Mouse (Mus musculus) limb, embryonic 12.5 days (tissue): Measurements from ENCODE around the gene Fgfr2. TPM values are rescaled to one million over a fixed set of nuclear protein-coding genes. Genes with fewer than 3 reads are reported as not detected.

ENCODE experiments used
- ATAC-seq: fragments of 200-750 bp; cut with Nextera tagmentation; 2 replicates; pipeline ENCODE4 v1.8.0; 2017; ENCODE audit warnings: low read depth, moderate TSS enrichment; ENCODE audit not compliant: insufficient number of reproducible peaks, insufficient read depth, low FRiP score, low TSS enrichment
- H3K27ac ChIP-seq: fragments of 300-500 bp; sonication (generic); 2 replicates; pipeline ENCODE4 v1.5.1; 2016; ENCODE audit warnings: mild to moderate bottlenecking, moderate library complexity
- H3K27me3 ChIP-seq: fragments of 300-500 bp; sonication (generic); 2 replicates; pipeline ENCODE4 v1.6.1; 2016; ENCODE audit warnings: mild to moderate bottlenecking, moderate library complexity
- H3K36me3 ChIP-seq: fragments of 300-500 bp; sonication (generic); 2 replicates; pipeline ENCODE4 v1.6.1; 2016; ENCODE audit warnings: mild to moderate bottlenecking, moderate library complexity
- H3K4me1 ChIP-seq: fragments of 300-500 bp; sonication (generic); replicated peaks from 2 replicates; pipeline ENCODE4 v1.6.1; 2016
- H3K4me2 ChIP-seq: fragments of 300-500 bp; sonication (generic); 2 replicates; pipeline ENCODE4 v1.6.1; 2016; ENCODE audit warnings: mild to moderate bottlenecking, moderate library complexity
- H3K4me3 ChIP-seq: fragments of 300-500 bp; sonication (generic); replicated peaks from 2 replicates; pipeline ENCODE4 v1.5.1; 2016; ENCODE audit warnings: mild to moderate bottlenecking
- H3K9ac ChIP-seq: fragments of 300-500 bp; sonication (generic); replicated peaks from 2 replicates; pipeline ENCODE4 v1.6.1; 2016; ENCODE audit warnings: mild to moderate bottlenecking, moderate library complexity
- H3K9me3 ChIP-seq: fragments of 300-500 bp; sonication (generic); 2 replicates; pipeline ENCODE4 v1.6.1; 2016; ENCODE audit warnings: mild to moderate bottlenecking, moderate library complexity
- WGBS: fragments of 180-500 bp; shearing (Covaris S2); methylation state at CpG from one replicate; pipeline ENCODE4 v1.1.7; 2016; 5-methylcytosine and 5-hydroxymethylcytosine counted together
- polyA plus RNA-seq: library from polyadenylated mRNA; unstranded; fragments of >200 nt; fragmentation: Nextera tagmentation; extraction: Ambion mirVana; gene quantifications from 2 replicates; pipeline ENCODE4 v1.2.1, GENCODE M21; 2016

Fgfr2 gene
- polyA plus RNA-seq, 1 experiment from 2014 or later, result 112 TPM

DNA sequence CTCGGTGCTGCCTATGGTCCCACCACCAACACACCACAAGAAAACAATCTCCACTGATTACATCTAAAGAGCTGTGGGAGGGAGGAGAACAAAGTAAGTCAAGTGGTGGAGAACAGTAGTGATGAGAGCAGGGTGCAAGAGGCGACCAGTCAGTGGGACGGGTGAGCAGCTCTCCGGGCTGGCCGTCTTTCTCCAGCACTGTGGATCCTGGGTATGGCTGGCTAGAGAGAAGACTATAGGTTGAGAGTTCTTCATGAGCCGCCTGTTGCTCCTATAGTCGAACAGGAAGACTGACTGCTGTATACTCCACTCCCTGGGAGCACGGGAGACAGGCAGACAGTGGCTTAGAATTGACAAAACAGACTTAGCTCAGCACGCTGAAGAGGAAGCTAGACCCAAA, 2923.2 kb downstream of the Fgfr2 start:
- Histone ChIP-seq H3K4me1 (peaks cover 46% of the 10 kb centered on the region), H3K36me3 (peaks cover 55% of the 10 kb centered on the region)
- WGBS, result 88% methylated on average over 9 of the region's 9 CpGs

DNA sequence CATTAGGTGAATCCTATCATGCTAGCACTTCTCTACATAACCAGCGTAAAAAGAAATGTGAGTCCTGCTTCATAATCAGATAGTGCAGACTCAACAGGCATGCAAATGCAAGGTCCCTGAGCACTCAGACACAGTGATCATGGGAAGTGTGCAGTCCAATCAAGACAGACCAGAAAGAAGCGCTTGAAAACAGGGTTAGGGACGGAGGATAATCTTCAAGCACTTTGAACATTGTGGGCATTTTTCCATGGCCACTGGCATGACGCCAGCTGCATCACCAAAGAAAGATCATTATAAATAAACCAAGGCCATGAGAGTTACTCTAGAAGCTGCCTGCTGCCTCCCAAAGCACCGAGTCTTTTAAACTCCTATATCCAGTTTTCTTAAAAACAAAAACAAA, 2923.8 kb downstream of the Fgfr2 start:
- no peak overlapping the region for H3K27ac ChIP-seq
- H3K4me3 ChIP-seq, result no peak overlapping the region
- H3K9me3 ChIP-seq, result no peaks in the 10 kb centered on the region
- H3K4me1 ChIP-seq, result peaks cover 40% of the 10 kb centered on the region
- no peak overlapping the region for H3K9ac ChIP-seq
- peaks cover 57% of the 10 kb centered on the region for H3K36me3 ChIP-seq
- H3K4me2 ChIP-seq, result no peak overlapping the region
- ATAC-seq, result no peak
- 90% methylated on average over 5 of the region's 5 CpGs for WGBS
- H3K27me3 ChIP-seq, result no peaks in the 10 kb centered on the region

More for the DNA sequence above, 2923.2 kb downstream of the Fgfr2 start:
- H3K4me2 ChIP-seq, result no peak overlapping the region
- H3K27me3 ChIP-seq, result no peaks in the 10 kb centered on the region
- H3K4me3 ChIP-seq, result no peak overlapping the region
- no peaks in the 10 kb centered on the region for H3K9me3 ChIP-seq
- H3K9ac ChIP-seq, result no peak overlapping the region
- ATAC-seq, result no peak
- no peak overlapping the region for H3K27ac ChIP-seq

DNA sequence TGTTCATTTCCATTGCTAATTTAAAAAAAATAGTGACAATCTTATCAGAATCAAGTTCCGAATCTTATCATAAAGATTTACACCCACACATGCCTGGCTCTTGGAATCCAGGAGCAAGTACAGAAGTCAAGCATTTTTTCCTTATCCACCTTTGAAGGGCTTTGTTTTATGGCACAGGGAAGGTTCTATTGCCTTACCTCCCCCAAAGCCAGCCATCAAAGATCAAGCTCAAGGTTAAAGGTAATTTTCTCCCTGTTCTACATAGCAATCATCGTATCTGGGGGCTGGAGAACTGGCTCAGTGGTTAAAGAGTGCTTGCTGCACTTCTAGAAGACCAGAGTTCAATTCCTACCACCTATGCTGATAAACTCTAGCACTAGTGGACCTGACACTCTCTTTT, 2928.1 kb downstream of the Fgfr2 start:
- Histone ChIP-seq H3K27ac (no peak overlapping the region), H3K9me3 (no peaks in the 10 kb centered on the region), H3K4me3 (no peak overlapping the region), H3K36me3 (peaks cover 66% of the 10 kb centered on the region), H3K27me3 (0 out of 2 replicates have a peak, but pooled peaks cover 3% of the 10 kb centered on the region), H3K4me1 (peaks cover 49% of the 10 kb centered on the region), H3K9ac (no peak overlapping the region), H3K4me2 (no peak overlapping the region)
- 74% methylated on average over 2 of the region's 2 CpGs for WGBS
- no peak for ATAC-seq

DNA sequence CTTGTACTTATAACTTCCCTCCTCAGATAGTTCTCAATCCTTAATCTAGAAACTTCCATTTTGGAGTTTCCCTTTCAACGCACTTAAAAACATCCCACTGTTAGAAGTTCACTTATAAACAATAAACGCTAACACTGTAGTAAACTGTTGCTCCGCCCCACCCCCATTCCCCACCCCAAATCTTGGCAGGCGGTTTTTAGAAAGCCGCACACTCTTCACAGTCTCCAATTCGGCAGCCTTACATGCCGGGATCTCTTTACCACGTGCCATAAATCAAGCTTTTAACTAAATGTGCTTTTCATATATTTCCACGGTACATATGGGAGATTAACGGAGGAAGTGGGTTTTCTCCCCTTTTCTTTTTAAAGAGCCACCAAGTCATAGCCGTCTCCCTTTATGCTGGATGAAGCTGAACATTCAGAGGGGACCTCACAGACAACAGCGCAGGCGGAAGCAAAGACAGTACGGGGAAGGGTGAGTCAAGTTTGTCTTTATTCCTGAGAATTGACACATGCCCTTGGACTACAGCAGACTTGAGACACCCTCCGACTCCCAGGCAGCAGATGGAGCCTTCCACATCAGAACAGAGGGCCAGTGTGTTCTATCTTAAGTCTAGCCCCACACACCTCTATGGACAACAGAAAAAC, 2932.7 kb downstream of the Fgfr2 start:
- peaks cover 64% of the 10 kb centered on the region for H3K36me3 ChIP-seq
- 24% methylated on average over 15 of the region's 15 CpGs for whole genome bisulfite sequencing
- H3K9me3 ChIP-seq, result no peaks in the 10 kb centered on the region
- peaks cover 44% of the 10 kb centered on the region for H3K4me1 ChIP-seq
- peak overlapping the region; percentile 89 for H3K27ac ChIP-seq
- 0 out of 2 replicates have a peak overlapping the region, but pooled peaks have one; percentile 3 for H3K4me3 ChIP-seq
- H3K9ac ChIP-seq, result no peak overlapping the region
- H3K27me3 ChIP-seq, result 0 out of 2 replicates have a peak, but pooled peaks cover 3% of the 10 kb centered on the region
- ATAC-seq, result peak; percentile 70; the same call in 1 of the 2 replicates
- H3K4me2 ChIP-seq, result peak overlapping the region; percentile 39

GRCm38 (mm10) chr7:130189901-130190300, 2933.2 kb downstream of the Fgfr2 start:
- peak; percentile 33; the same call in 1 of the 2 replicates for ATAC-seq
- Histone ChIP-seq H3K4me1 (peaks cover 48% of the 10 kb centered on the region), H3K27ac (peak overlapping the region; percentile 89), H3K36me3 (peaks cover 63% of the 10 kb centered on the region), H3K9ac (no peak overlapping the region), H3K27me3 (peaks cover 3% of the 10 kb centered on the region; the same call in 1 of the 2 replicates), H3K4me2 (peak overlapping the region; percentile 39), H3K9me3 (no peaks in the 10 kb centered on the region), H3K4me3 (no peak overlapping the region)
- 21% methylated on average over 4 of the region's 4 CpGs for WGBS

DNA sequence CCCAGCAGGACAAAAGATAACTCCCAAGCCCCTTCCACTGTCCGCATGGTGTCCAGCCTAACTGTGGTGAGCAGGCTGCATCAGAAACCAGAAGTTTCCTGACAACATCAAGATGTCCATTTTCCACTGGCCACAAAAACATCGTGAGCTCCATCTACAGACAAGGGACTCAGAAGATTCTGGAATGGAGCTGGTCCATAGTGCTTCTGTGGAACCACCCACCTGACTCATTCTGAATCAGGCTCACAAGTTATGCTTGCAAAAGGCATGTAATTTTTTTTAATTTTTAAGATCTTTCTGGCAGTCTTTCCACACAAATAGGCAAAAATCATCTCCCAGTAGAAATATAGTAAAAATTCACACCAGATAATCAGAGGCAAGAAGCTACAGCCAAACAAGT, 2935.0 kb downstream of the Fgfr2 start:
- ATAC-seq, result no peak
- Histone ChIP-seq H3K4me1 (peaks cover 52% of the 10 kb centered on the region), H3K36me3 (peaks cover 58% of the 10 kb centered on the region), H3K4me2 (no peak overlapping the region), H3K9ac (no peak overlapping the region), H3K27me3 (peaks cover 3% of the 10 kb centered on the region; the same call in 1 of the 2 replicates), H3K27ac (no peak overlapping the region), H3K9me3 (no peaks in the 10 kb centered on the region), H3K4me3 (no peak overlapping the region)
- WGBS, result 93% methylated on average over 2 of the region's 2 CpGs

GRCm38 (mm10) chr7:130184864-130185263, 2938.3 kb downstream of the Fgfr2 start:
- H3K4me1 ChIP-seq, result peaks cover 37% of the 10 kb centered on the region
- H3K36me3 ChIP-seq, result peaks cover 68% of the 10 kb centered on the region
- no peaks in the 10 kb centered on the region; the same call in 1 of the 2 replicates for H3K27me3 ChIP-seq
- WGBS, result 79% methylated on average over 5 of the region's 5 CpGs
- no peak overlapping the region for H3K4me2 ChIP-seq
- ATAC-seq, result no peak
- H3K4me3 ChIP-seq, result no peak overlapping the region
- H3K9ac ChIP-seq, result no peak overlapping the region
- no peaks in the 10 kb centered on the region for H3K9me3 ChIP-seq
- H3K27ac ChIP-seq, result peak overlapping the region; percentile 92

GRCm38 (mm10) chr7:130183960-130184359, 2939.2 kb downstream of the Fgfr2 start:
- Histone ChIP-seq H3K4me3 (no peak overlapping the region), H3K9me3 (no peaks in the 10 kb centered on the region), H3K27me3 (no peaks in the 10 kb centered on the region; the same call in 1 of the 2 replicates), H3K4me2 (no peak overlapping the region), H3K27ac (peak overlapping the region; percentile 93), H3K36me3 (peaks cover 67% of the 10 kb centered on the region), H3K4me1 (peaks cover 29% of the 10 kb centered on the region), H3K9ac (no peak overlapping the region)
- WGBS, result 63% methylated on average over 5 of the region's 5 CpGs
- peak; percentile 91 for ATAC-seq

DNA sequence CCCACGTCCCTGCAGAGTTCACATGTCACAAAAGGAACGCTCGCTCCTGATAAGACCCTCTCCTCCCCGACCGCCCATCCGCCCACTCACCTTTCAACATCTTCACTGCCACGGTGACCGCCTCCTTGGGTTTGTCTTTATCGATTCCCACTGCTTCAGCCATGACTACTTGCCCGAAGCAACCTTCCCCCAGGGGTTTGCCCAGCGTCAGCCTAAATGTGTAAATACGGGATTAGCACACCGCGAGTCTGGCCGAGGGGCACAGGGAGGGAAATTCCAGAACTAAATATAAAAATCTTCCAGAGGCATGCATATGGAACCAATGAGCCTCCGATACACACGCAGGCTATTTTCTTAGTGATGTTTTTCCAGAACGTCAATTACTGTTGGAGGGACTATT, 2940.6 kb downstream of the Fgfr2 start:
- Histone ChIP-seq H3K9me3 (no peaks in the 10 kb centered on the region), H3K4me1 (peaks cover 25% of the 10 kb centered on the region), H3K36me3 (peaks cover 69% of the 10 kb centered on the region), H3K4me3 (no peak overlapping the region), H3K9ac (no peak overlapping the region; the same call in 1 of the 2 replicates), H3K4me2 (peak overlapping the region; percentile 51), H3K27ac (peak overlapping the region; percentile 90), H3K27me3 (no peaks in the 10 kb centered on the region; the same call in 1 of the 2 replicates)
- 8% methylated on average over 18 of the region's 18 CpGs for WGBS
- no peak for ATAC-seq

DNA sequence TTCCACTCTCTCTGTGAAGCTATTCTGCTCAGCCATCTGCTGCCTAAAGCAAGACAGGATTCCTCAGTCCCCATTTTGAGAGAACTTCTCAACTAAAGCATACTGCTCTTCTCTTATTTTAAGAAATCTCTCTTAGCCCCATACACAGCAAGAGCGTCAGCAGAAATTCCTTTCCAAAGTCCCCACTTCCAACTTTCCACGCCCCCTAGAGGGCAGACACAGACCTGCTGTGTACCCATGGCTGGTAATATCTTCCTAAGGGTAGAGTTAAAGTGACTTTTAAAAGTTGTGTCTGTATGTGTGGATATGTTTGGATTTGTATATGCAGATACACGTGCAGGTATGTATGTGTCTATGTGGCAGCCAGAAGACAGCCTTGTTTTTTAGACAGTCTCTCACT, 2944.2 kb downstream of the Fgfr2 start:
- no peak overlapping the region for H3K9ac ChIP-seq
- ATAC-seq, result no peak
- no peaks in the 10 kb centered on the region for H3K27me3 ChIP-seq
- H3K4me3 ChIP-seq, result no peak overlapping the region
- peaks cover 24% of the 10 kb centered on the region for H3K4me1 ChIP-seq
- peaks cover 73% of the 10 kb centered on the region for H3K36me3 ChIP-seq
- H3K4me2 ChIP-seq, result no peak overlapping the region
- 63% methylated on average over 3 of the region's 3 CpGs for WGBS
- no peak overlapping the region for H3K27ac ChIP-seq
- H3K9me3 ChIP-seq, result no peaks in the 10 kb centered on the region

DNA sequence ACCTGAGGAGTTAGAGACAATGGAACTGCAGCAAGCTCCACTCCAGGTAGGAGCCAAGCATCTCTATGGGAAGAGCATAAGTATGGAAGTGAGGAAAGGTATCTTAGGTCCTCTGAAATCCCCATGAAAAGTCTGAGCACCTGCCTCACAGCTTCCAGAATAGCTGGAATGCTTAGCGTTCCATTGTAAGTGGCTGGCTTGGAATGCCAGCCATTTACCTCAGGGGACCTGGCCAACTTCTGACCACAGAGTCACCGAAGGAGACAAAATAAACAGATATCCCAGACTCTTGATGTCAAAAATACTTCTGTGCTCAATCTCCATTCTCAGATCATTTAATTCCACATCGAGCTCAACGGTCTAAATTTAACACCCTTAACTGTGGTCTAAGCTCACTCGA, 2946.1 kb downstream of the Fgfr2 start:
- H3K9ac ChIP-seq, result no peak overlapping the region
- H3K4me1 ChIP-seq, result peaks cover 15% of the 10 kb centered on the region
- no peak overlapping the region for H3K4me2 ChIP-seq
- no peak overlapping the region for H3K27ac ChIP-seq
- 77% methylated on average over 5 of the region's 5 CpGs for WGBS
- no peak for ATAC-seq
- H3K9me3 ChIP-seq, result no peaks in the 10 kb centered on the region
- peaks cover 89% of the 10 kb centered on the region for H3K36me3 ChIP-seq
- no peaks in the 10 kb centered on the region for H3K27me3 ChIP-seq
- no peak overlapping the region for H3K4me3 ChIP-seq

DNA sequence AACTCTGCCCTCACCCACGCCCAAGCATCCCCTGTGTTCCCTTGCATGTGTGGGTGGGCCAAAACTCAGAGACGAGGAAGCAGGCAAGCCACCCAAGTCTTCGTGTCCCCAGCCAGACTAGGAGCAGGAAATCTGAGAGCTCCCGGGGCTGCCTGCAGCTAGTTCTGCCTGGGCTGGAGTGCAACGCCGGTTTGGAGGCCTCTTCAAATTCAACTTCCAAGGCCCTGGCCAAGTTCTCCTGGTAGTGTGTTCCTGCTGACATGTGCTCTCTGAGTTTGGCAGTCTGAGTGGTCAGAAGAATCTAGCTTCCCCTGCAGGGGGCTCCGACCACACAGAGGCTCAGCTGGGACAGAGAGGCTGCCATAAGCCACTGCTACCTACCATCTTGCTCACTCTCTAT, 2948.6 kb downstream of the Fgfr2 start:
- ATAC-seq, result no peak
- Histone ChIP-seq H3K9me3 (no peaks in the 10 kb centered on the region), H3K4me1 (peaks cover 12% of the 10 kb centered on the region; the same call in 1 of the 2 replicates), H3K4me3 (no peak overlapping the region), H3K27me3 (no peaks in the 10 kb centered on the region), H3K4me2 (no peak overlapping the region), H3K9ac (no peak overlapping the region), H3K27ac (peak overlapping the region; percentile 64), H3K36me3 (peaks cover 96% of the 10 kb centered on the region)
- 61% methylated on average over 7 of the region's 7 CpGs for WGBS
